ENCODE assay signal across 8 mouse cellular contexts in the genomic region with DNA sequence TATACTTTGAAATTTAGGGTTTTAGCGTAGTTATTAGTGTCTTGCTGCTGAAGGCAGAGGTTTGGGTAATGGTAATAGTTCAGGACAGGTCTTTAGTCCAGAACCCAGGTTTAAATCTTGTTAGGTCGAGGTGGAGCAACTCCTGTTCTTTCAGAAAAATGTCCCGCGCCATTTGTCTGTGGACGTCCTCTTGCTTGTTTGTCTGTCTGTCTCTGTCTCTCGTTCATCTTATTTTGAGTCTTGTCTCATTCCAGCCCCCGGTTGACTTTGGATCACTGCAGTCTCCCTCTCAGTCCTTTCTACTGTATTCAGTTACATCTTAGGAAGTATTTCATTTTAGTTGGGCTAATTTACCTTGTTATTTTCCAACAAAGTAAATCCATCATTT. TPM values are rescaled to one million over a fixed set of nuclear protein-coding genes. Genes with fewer than 3 reads are reported as not detected.
A peak's percentile ranks its signal among the peaks of the same experiment; 100 is the strongest.
DNase-seq lines count a peak whose midpoint lies in the region; ATAC-seq and TF ChIP-seq lines count a peak whose summit lies in the region.

No protein-coding gene starts in this region.

- H3K9ac ChIP-seq in kidney, embryonic 14.5 days (ENCODE audit: low read depth, low read length) = peak overlapping the region; percentile 81
- H3K9ac ChIP-seq in hindbrain, embryonic 11.5 days (ENCODE audit: low read depth, low read length) = peak overlapping the region; percentile 84
- H3K9ac ChIP-seq in midbrain, embryonic 12.5 days (replicated peaks) = peak overlapping the region; percentile 77

- WGBS in kidney, embryonic 14.5 days = 2% methylated on average over 7 of the region's 7 CpGs
- 6% methylated on average over 7 of the region's 7 CpGs for WGBS in hindbrain, embryonic 11.5 days
- WGBS in midbrain, embryonic 12.5 days = 3% methylated on average over 7 of the region's 7 CpGs

- no peak for TF ChIP-seq CTCF in bone marrow macrophage, adult 2 months (IDR thresholded peaks at IDR 0.05; ENCODE audit: low read depth, low read length)

- no peaks in the 10 kb centered on the region for H3K27me3 ChIP-seq in kidney, embryonic 14.5 days (ENCODE audit: control insufficient read depth, insufficient read depth, low read length)
- no peaks in the 10 kb centered on the region for H3K27me3 ChIP-seq in hindbrain, embryonic 11.5 days (ENCODE audit: control insufficient read depth, insufficient read depth, low read length)
- H3K27me3 ChIP-seq in midbrain, embryonic 12.5 days = no peaks in the 10 kb centered on the region

- peaks cover 8% of the 10 kb centered on the region; the same call in 1 of the 2 replicates for H3K36me3 ChIP-seq in kidney, embryonic 14.5 days (ENCODE audit: control insufficient read depth, insufficient read depth, low read length)
- no peaks in the 10 kb centered on the region for H3K36me3 ChIP-seq in hindbrain, embryonic 11.5 days (ENCODE audit: control insufficient read depth, insufficient read depth, low read length)
- H3K36me3 ChIP-seq in midbrain, embryonic 12.5 days = peaks cover 12% of the 10 kb centered on the region

- intact Hi-C loops in gastrocnemius, postnatal 36 days (cut with DNase I) = no loop called here

- H3K27ac ChIP-seq in kidney, embryonic 14.5 days (ENCODE audit: low read depth, low read length) = peak overlapping the region; percentile 71
- no peak overlapping the region for H3K27ac ChIP-seq in bone marrow macrophage, adult 2 months (ENCODE audit: insufficient read depth, low read depth, low read length)
- H3K27ac ChIP-seq in hindbrain, embryonic 11.5 days (ENCODE audit: low read depth, low read length) = no peak overlapping the region
- H3K27ac ChIP-seq in midbrain, embryonic 12.5 days (replicated peaks) = no peak overlapping the region

- ATAC-seq in kidney, embryonic 14.5 days (ENCODE audit: low FRiP score, low TSS enrichment) = no peak
- no peak for ATAC-seq in hindbrain, embryonic 11.5 days (ENCODE audit: low FRiP score)
- no peak for ATAC-seq in midbrain, embryonic 12.5 days (ENCODE audit: low FRiP score, low read depth)

- TF ChIP-seq POLR2A in bone marrow macrophage, adult 2 months (IDR thresholded peaks at IDR 0.05; ENCODE audit: borderline replicate concordance, low read depth, low read length) = no peak

- peak overlapping the region; percentile 78 for H3K4me2 ChIP-seq in kidney, embryonic 14.5 days (replicated peaks; ENCODE audit: low read depth, low read length)
- H3K4me2 ChIP-seq in hindbrain, embryonic 11.5 days (replicated peaks; ENCODE audit: low read depth, low read length) = peak overlapping the region; percentile 71
- peak overlapping the region; percentile 74 for H3K4me2 ChIP-seq in midbrain, embryonic 12.5 days (replicated peaks)

- H3K4me3 ChIP-seq in kidney, embryonic 14.5 days (ENCODE audit: low read length) = peak overlapping the region; percentile 91
- peak overlapping the region; percentile 78 for H3K4me3 ChIP-seq in bone marrow macrophage, adult 2 months (ENCODE audit: insufficient read depth, low read length)
- peak overlapping the region; percentile 91 for H3K4me3 ChIP-seq in hindbrain, embryonic 11.5 days (ENCODE audit: low read depth, low read length)
- H3K4me3 ChIP-seq in midbrain, embryonic 12.5 days = peak overlapping the region; percentile 87

- H3K9me3 ChIP-seq in kidney, embryonic 14.5 days (ENCODE audit: control insufficient read depth, low read length) = no peaks in the 10 kb centered on the region
- no peaks in the 10 kb centered on the region for H3K9me3 ChIP-seq in hindbrain, embryonic 11.5 days (ENCODE audit: control insufficient read depth, low read length)
- no peaks in the 10 kb centered on the region for H3K9me3 ChIP-seq in midbrain, embryonic 12.5 days

- H3K4me1 ChIP-seq in kidney, embryonic 14.5 days (ENCODE audit: control insufficient read depth, insufficient read depth, low read length) = peaks cover 7% of the 10 kb centered on the region; the same call in 1 of the 2 replicates
- peaks cover 5% of the 10 kb centered on the region; the same call in 1 of the 2 replicates for H3K4me1 ChIP-seq in bone marrow macrophage, adult 2 months (ENCODE audit: control insufficient read depth, insufficient read depth, low read length)
- H3K4me1 ChIP-seq in hindbrain, embryonic 11.5 days (replicated peaks; ENCODE audit: control insufficient read depth, insufficient read depth, low read length) = no peaks in the 10 kb centered on the region
- H3K4me1 ChIP-seq in midbrain, embryonic 12.5 days = peaks cover 7% of the 10 kb centered on the region; the same call in 1 of the 2 replicates

- no peak for DNase-seq in kidney, postnatal 14 days
- no peak for DNase-seq in hindbrain, embryonic 11.5 days (ENCODE audit: low spot score)
- no peak for DNase-seq in layer of hippocampus, adult 8-10 months (ENCODE audit: low spot score in 2 of 2)
- no peak for DNase-seq in gastrocnemius, postnatal 36 days
- DNase-seq in gastrocnemius, postnatal 4 days (ENCODE audit: low spot score in 2 of 2) = no peak

RNA-seq across cellular contexts. Expression of gene Arnt, which starts 0.8 kb away (rescaled TPM):
- 15.6 and 35.4 TPM in 2 replicates for polyA plus RNA-seq in kidney, embryonic 14.5 days (2014; fragmentation: Nextera tagmentation; extraction: Ambion mirVana)
- 41.9 and 43.3 TPM in 2 replicates for polyA plus RNA-seq in bone marrow macrophage, adult 2 months (2012; ENCODE audit: insufficient read depth, insufficient read length, missing spikeins)
- 21.8 and 24.8 TPM in 2 replicates for polyA plus RNA-seq in hindbrain, embryonic 11.5 days (2014; fragmentation: Nextera tagmentation; extraction: Ambion mirVana)
- polyA plus RNA-seq in midbrain, embryonic 12.5 days (2016; fragmentation: Nextera tagmentation; extraction: Ambion mirVana) = 32.9 and 33.2 TPM in 2 replicates
- total RNA-seq in layer of hippocampus, adult 8-10 months (2022) = 10 to 100 TPM; 35.5 to 53.5 (median 44.7) TPM
- 10 to 100 TPM; 34.0 to 44.8 TPM for total RNA-seq in gastrocnemius, postnatal 36 days (2021)
- 10 to 100 TPM; 59.6 to 72.8 TPM for total RNA-seq in gastrocnemius, postnatal 4 days (2021)

RNA-seq across cellular contexts. Expression of gene 4930558C23Rik, which starts 32.3 kb away (rescaled TPM):
- not detected in 2 replicates for polyA plus RNA-seq in kidney, embryonic 14.5 days (2014; fragmentation: Nextera tagmentation; extraction: Ambion mirVana)
- polyA plus RNA-seq in bone marrow macrophage, adult 2 months (2012; ENCODE audit: insufficient read depth, insufficient read length, missing spikeins) = not detected in 2 replicates
- polyA plus RNA-seq in hindbrain, embryonic 11.5 days (2014; fragmentation: Nextera tagmentation; extraction: Ambion mirVana) = not detected in 2 replicates
- not detected in 2 replicates for polyA plus RNA-seq in midbrain, embryonic 12.5 days (2016; fragmentation: Nextera tagmentation; extraction: Ambion mirVana)
- total RNA-seq in layer of hippocampus, adult 8-10 months (2022) = not detected
- total RNA-seq in gastrocnemius, postnatal 36 days (2021) = not detected
- not detected for total RNA-seq in gastrocnemius, postnatal 4 days (2021)
